Mouse (Mus musculus) forebrain, embryonic 16.5 days (tissue): Measurements from ENCODE around the gene Prkce. TPM values are rescaled to one million over a fixed set of nuclear protein-coding genes. Genes with fewer than 3 reads are reported as not detected.

ENCODE experiments used
- ATAC-seq: fragments of 200-750 bp; cut with Nextera tagmentation; 2 replicates; pipeline ENCODE4 v1.8.0; 2017; ENCODE audit warnings: mild to moderate bottlenecking, moderate library complexity
- H3K27ac ChIP-seq: fragments of 300-500 bp; sonication (generic); 2 replicates; pipeline ENCODE4 v1.5.1; 2014; ENCODE audit warnings: low read length, control low read depth
- H3K27me3 ChIP-seq: fragments of 300-500 bp; sonication (generic); replicated peaks from 2 replicates; pipeline ENCODE4 v1.6.1; 2014; ENCODE audit warnings: low read length; ENCODE audit not compliant: control insufficient read depth, insufficient read depth
- H3K36me3 ChIP-seq: fragments of 300-500 bp; sonication (generic); 2 replicates; pipeline ENCODE4 v1.6.1; 2014; ENCODE audit not compliant: control insufficient read depth, insufficient read depth
- H3K4me1 ChIP-seq: fragments of 300-500 bp; sonication (generic); replicated peaks from 2 replicates; pipeline ENCODE4 v1.6.1; 2014; ENCODE audit warnings: low read length; ENCODE audit not compliant: control insufficient read depth, insufficient read depth
- H3K4me2 ChIP-seq: fragments of 300-500 bp; sonication (generic); 2 replicates; pipeline ENCODE4 v1.6.1; 2014; ENCODE audit warnings: mild to moderate bottlenecking, low read length, control low read depth
- H3K4me3 ChIP-seq: fragments of 300-500 bp; sonication (generic); replicated peaks from 2 replicates; pipeline ENCODE4 v1.5.1; 2014; ENCODE audit warnings: mild to moderate bottlenecking, low read length, control low read depth
- H3K9ac ChIP-seq: fragments of 300-500 bp; sonication (generic); replicated peaks from 2 replicates; pipeline ENCODE4 v1.6.1; 2014; ENCODE audit warnings: low read depth, low read length, control low read depth
- H3K9me3 ChIP-seq: fragments of 300-500 bp; sonication (generic); 2 replicates; pipeline ENCODE4 v1.6.1; 2016; ENCODE audit warnings: low read length; ENCODE audit not compliant: control insufficient read depth
- WGBS: fragments of 180-500 bp; shearing (Covaris S2); extraction: QIAGEN DNeasy Blood & Tissue Kit; methylation state at CpG from one replicate; pipeline ENCODE4 v1.1.7; 2014; 5-methylcytosine and 5-hydroxymethylcytosine counted together
- polyA plus RNA-seq: library from polyadenylated mRNA; unstranded; fragments of >200 nt; fragmentation: Nextera tagmentation; extraction: Ambion mirVana; gene quantifications from 2 replicates; pipeline ENCODE4 v1.2.1, GENCODE M21; 2015

Gene Prkce
- polyA plus RNA-seq, 1 experiment from 2014 or later = 42.9 TPM

- no peak overlapping the region for H3K4me3 ChIP-seq
- 94% methylated on average over 5 of the region's 5 CpGs for WGBS
- no peaks in the 10 kb centered on the region for H3K27me3 ChIP-seq
- H3K9me3 ChIP-seq = no peaks in the 10 kb centered on the region
- ATAC-seq = no peak
- no peak overlapping the region for H3K9ac ChIP-seq
- no peak overlapping the region for H3K27ac ChIP-seq
- no peak overlapping the region for H3K4me2 ChIP-seq
- H3K36me3 ChIP-seq = no peaks in the 10 kb centered on the region
- H3K4me1 ChIP-seq = no peaks in the 10 kb centered on the region
These were observed 224.9 kb downstream of the Prkce start for GRCm38 (mm10) chr17:86392475-86392874.

GRCm38 (mm10) chr17:86393191-86393590 is 225.6 kb downstream of the Prkce start:
- Histone ChIP-seq H3K9ac (no peak overlapping the region), H3K4me2 (no peak overlapping the region), H3K4me3 (no peak overlapping the region), H3K4me1 (no peaks in the 10 kb centered on the region), H3K9me3 (no peaks in the 10 kb centered on the region), H3K36me3 (no peaks in the 10 kb centered on the region), H3K27me3 (no peaks in the 10 kb centered on the region), H3K27ac (no peak overlapping the region)
- ATAC-seq = no peak
- 95% methylated on average over 10 of the region's 10 CpGs for WGBS

- no peak overlapping the region for H3K4me3 ChIP-seq
- H3K4me2 ChIP-seq = no peak overlapping the region
- H3K27ac ChIP-seq = no peak overlapping the region
- no peaks in the 10 kb centered on the region for H3K4me1 ChIP-seq
- no peaks in the 10 kb centered on the region for H3K36me3 ChIP-seq
- no peak overlapping the region for H3K9ac ChIP-seq
- ATAC-seq = no peak
- H3K9me3 ChIP-seq = no peaks in the 10 kb centered on the region
- no peaks in the 10 kb centered on the region for H3K27me3 ChIP-seq
These were observed 229.5 kb downstream of the Prkce start for GRCm38 (mm10) chr17:86397097-86397496.

- Histone ChIP-seq H3K36me3 (no peaks in the 10 kb centered on the region), H3K9me3 (no peaks in the 10 kb centered on the region), H3K27me3 (no peaks in the 10 kb centered on the region), H3K4me1 (no peaks in the 10 kb centered on the region), H3K4me3 (no peak overlapping the region), H3K27ac (no peak overlapping the region), H3K4me2 (no peak overlapping the region), H3K9ac (no peak overlapping the region)
- no peak for ATAC-seq
- 85% methylated on average over 5 of the region's 5 CpGs for WGBS
These were observed 230.1 kb downstream of the Prkce start for GRCm38 (mm10) chr17:86397647-86398046.

- no peak overlapping the region for H3K4me2 ChIP-seq
- no peaks in the 10 kb centered on the region for H3K4me1 ChIP-seq
- no peaks in the 10 kb centered on the region for H3K36me3 ChIP-seq
- H3K4me3 ChIP-seq = no peak overlapping the region
- H3K27ac ChIP-seq = no peak overlapping the region
- H3K9me3 ChIP-seq = no peaks in the 10 kb centered on the region
- no peak overlapping the region for H3K9ac ChIP-seq
- ATAC-seq = no peak
- WGBS = 85% methylated on average over 1 of the region's 1 CpGs
- H3K27me3 ChIP-seq = no peaks in the 10 kb centered on the region
These were observed 230.6 kb downstream of the Prkce start for GRCm38 (mm10) chr17:86398226-86398625.

- ATAC-seq = peak; percentile 88
- WGBS = 47% methylated on average over 4 of the region's 4 CpGs
- Histone ChIP-seq H3K27me3 (no peaks in the 10 kb centered on the region), H3K9ac (no peak overlapping the region), H3K4me2 (no peak overlapping the region), H3K4me3 (no peak overlapping the region), H3K36me3 (no peaks in the 10 kb centered on the region), H3K9me3 (no peaks in the 10 kb centered on the region), H3K27ac (no peak overlapping the region), H3K4me1 (peaks cover 5% of the 10 kb centered on the region; the same call in 1 of the 2 replicates)
These were observed 232.4 kb downstream of the Prkce start for GRCm38 (mm10) chr17:86400032-86400431.

GRCm38 (mm10) chr17:86404795-86405501 is 237.4 kb downstream of the Prkce start:
- 0 out of 2 replicates have a peak, but pooled peaks have one; percentile 30 for ATAC-seq
- H3K27ac ChIP-seq = 0 out of 2 replicates have a peak overlapping the region, but pooled peaks have one; percentile 2
- H3K4me1 ChIP-seq = peaks cover 10% of the 10 kb centered on the region; the same call in 1 of the 2 replicates
- WGBS = 72% methylated on average over 11 of the region's 11 CpGs
- no peak overlapping the region for H3K4me2 ChIP-seq
- H3K9me3 ChIP-seq = no peaks in the 10 kb centered on the region
- no peaks in the 10 kb centered on the region for H3K36me3 ChIP-seq
- no peak overlapping the region for H3K9ac ChIP-seq
- no peaks in the 10 kb centered on the region for H3K27me3 ChIP-seq
- no peak overlapping the region for H3K4me3 ChIP-seq

- Histone ChIP-seq H3K4me1 (peaks cover 17% of the 10 kb centered on the region; the same call in 1 of the 2 replicates), H3K4me3 (no peak overlapping the region), H3K27me3 (no peaks in the 10 kb centered on the region), H3K27ac (no peak overlapping the region), H3K36me3 (no peaks in the 10 kb centered on the region), H3K9ac (no peak overlapping the region), H3K9me3 (no peaks in the 10 kb centered on the region), H3K4me2 (no peak overlapping the region)
- WGBS = 95% methylated on average over 8 of the region's 8 CpGs
- no peak for ATAC-seq
These were observed 238.1 kb downstream of the Prkce start for GRCm38 (mm10) chr17:86405644-86406043.

GRCm38 (mm10) chr17:86407921-86408613 is 240.5 kb downstream of the Prkce start:
- 71% methylated on average over 8 of the region's 8 CpGs for WGBS
- Histone ChIP-seq H3K4me3 (no peak overlapping the region), H3K9me3 (no peaks in the 10 kb centered on the region), H3K36me3 (no peaks in the 10 kb centered on the region), H3K27me3 (no peaks in the 10 kb centered on the region), H3K9ac (no peak overlapping the region), H3K27ac (no peak overlapping the region), H3K4me1 (peaks cover 27% of the 10 kb centered on the region; the same call in 1 of the 2 replicates), H3K4me2 (no peak overlapping the region)
- no peak for ATAC-seq
